Mouse (Mus musculus) lung, postnatal 36 days (tissue): ENCODE results near the gene Anxa8.

Experiments used
- DNase-seq: peaks from one replicate; pipeline ENCODE4 v3.0.0; 2022; ENCODE audit warnings: mixed read lengths

Gene Anxa8

GRCm38 (mm10) chr14:34120016-34120910 lies 34.5 kb downstream of the Anxa8 start:
- no peak for DNase-seq

DNA sequence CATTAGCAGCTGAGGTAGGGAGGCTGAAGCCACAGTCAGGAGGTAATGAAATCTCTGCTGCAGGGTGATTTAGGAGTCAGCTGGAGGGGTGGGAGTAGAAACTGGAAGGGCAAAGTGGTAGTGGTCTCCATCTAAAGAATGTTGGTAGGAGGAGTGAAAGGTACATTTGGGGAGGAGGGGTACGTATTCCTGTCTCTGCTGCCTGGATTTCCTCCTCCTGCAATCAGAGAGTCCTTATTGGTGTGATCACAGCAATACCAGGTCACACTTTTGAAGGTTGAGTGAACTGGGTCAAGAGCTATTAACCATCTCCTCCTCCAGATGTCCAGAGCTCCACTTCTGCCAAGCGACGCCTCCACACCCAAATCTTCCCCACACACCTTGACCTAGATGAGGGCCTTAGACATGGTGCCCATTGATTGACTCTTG lies 35.2 kb downstream of the Anxa8 start:
- DNase-seq: no peak

DNA sequence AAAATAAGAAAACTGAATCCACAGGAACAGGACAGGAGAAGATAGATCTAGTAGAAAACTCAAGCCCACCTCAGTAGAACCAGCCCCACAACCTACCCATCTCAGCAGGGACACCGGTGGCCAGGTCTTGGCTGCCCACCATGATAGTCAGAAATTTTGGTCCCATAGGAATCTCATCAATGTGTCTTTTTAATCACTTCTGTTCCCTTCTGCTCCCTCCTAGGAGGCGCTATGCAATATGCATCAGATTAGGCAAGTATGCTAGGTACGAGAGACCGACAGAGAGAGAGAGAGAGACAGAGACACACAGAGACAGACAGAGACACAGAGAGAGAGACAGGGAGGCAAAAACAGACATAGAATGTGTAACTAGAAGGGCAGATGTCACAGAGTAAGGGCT lies 35.9 kb downstream of the Anxa8 start:
- DNase-seq: no peak

DNA sequence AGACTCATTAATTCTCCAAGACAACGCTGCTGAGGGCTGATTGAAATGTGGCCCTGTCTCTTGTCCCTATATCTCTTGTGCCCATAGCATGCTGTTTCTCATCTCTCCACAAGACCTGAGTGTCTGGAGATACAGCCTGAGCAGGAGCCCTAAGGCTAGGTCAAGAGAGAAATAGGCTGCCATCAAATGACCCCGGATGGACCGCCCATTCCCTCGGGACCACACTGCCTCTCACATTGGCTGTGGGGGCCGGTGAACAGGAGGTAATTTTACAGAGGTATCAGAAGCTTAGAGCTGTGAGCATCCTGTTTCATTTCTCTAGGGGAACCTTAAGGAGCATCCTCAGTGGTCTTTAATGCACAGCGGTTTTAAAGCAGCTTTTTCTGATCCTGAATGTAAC lies 45.4 kb downstream of the Anxa8 start:
- no peak for DNase-seq

GRCm38 (mm10) chr14:34135391-34135790 lies 49.6 kb downstream of the Anxa8 start:
- no peak for DNase-seq

DNA sequence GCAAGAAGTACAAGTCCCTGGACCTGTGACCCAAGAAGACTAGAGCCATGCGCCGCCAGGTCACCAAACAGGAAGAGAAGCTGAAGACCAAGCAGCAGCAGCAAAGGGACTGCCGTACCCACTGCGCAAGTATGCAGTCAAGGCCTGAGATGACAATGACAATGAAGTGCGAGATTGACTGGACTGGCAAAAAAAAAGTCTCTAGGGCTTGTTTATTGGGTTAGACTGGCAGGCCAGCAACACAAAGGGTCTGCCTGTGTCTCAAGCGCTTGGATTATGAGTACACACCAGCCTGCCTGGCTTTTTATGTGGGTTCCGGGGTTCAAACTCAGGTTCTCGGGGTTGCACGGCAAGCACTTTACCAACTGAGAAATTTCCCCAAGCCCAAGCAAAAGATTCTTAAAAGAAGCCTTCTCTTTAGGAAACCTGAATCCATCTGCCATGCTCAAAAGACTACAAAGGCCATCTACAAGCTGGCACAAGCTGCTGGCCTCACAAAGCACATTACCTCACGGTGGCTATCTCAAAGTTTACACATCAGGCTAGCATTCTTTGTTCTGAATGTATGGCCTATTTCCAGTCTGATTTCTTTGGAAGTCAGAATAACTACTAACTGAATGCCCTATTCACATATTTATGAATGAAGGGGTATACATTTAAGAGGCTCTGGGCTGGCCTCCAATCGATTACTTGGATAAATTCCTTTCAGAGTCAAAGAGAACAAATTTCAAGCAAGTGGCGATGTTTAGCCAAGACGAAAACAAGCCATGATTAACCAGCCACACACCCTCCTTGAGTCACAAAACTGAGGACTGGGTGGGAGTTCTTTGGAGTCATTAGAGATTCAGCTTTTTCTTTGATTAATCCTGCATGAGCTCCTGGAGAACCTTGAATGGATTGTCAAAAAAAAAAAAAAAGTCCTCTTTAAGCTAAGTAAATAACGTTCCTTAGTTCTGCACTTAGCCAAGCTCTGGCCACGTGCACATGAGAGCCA lies 54.2 kb downstream of the Anxa8 start:
- no peak for DNase-seq

- DNase-seq: no peak
Observed at GRCm38 (mm10) chr14:34142316-34142715, 56.5 kb downstream of the Anxa8 start.

- DNase-seq: no peak
Observed at GRCm38 (mm10) chr14:34142915-34143314, 57.1 kb downstream of the Anxa8 start.
